Mouse (Mus musculus) embryo, embryonic 9.5 days (tissue): ENCODE data around the gene Psat1.

ENCODE experiments used
- DNase-seq: peaks from one replicate; pipeline ENCODE4 v3.0.0-alpha.2; 2017; ENCODE audit errors: extremely low spot score

The Psat1 gene

DNA sequence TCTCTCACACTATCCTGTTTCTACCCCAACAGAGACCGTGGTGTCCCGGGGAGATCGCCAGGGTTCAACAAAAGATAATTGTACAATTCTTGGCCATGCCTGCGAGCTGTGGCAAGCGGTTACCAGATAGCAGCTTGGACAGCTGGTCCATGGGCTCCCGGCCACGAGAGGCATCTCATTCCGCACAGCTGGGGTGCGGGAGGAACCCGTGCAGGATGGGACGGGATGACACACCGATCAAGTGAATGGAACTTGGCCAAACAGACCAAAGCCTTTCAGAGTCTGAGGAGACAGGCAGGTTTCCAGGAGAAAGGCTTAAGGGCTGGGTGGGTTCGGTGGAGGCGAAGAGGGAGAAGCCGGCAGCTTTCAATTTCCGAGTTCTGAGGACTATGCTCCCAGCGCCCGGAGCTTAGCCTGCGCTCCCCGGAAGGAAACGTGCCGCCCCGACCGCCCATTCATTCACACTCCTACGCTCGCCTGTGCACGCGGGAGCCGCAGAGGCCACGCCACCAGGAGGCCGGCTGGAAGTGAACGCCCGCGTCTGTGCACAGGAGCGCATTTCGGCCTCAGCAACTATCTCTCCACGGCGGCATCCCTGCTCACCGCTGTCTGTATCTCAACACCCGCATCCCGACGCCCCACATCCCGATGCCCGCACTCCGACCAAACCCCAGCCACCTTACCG, 22.8 kb downstream of the Psat1 start:
- DNase-seq: peak; percentile 56

DNA sequence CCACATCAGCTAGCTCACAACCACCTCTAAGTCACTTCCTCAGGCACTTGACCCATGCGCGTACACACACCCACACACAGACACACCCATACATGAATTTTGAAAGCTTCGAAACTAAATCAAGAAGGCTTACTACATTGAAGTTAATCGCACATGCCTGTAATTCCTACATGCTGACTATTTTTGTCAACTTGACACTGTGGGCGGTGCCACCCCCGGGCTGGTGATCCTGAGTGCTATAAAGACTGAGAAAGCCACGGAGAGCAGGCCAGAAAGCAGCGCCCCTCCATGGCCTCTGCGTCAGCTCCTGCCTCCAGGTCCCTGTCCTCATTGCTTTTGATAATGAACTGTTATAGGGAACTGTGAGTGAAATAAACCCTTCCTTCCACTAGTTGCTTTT, 23.7 kb downstream of the Psat1 start:
- DNase-seq: peak; percentile 27

GRCm38 (mm10) chr19:15919336-15919735, 27.8 kb downstream of the Psat1 start:
- DNase-seq: no peak

- no peak for DNase-seq
Measured at GRCm38 (mm10) chr19:15918111-15918510, 29.0 kb downstream of the Psat1 start.

GRCm38 (mm10) chr19:15913249-15913997, 33.7 kb downstream of the Psat1 start:
- DNase-seq: no peak

DNA sequence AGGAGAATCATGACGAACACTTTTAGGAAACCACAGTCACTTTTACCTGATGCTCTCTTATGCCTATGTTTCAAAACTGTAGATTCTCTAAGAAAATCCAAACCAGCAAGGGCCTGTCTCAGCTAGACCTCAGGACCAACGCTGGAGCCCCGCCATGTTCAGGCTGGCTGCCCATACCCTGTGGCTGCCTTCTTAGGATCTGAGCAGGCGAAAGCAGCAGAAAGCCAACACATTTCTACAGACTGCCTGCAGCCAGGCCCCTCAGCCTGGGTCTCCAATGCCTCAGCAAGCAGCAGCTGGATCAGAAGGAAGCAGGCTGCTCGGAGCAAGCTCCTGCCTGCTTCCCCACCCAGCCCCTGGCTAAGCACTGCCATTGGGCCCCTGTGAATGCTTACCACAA, 35.7 kb downstream of the Psat1 start:
- DNase-seq: no peak

DNA sequence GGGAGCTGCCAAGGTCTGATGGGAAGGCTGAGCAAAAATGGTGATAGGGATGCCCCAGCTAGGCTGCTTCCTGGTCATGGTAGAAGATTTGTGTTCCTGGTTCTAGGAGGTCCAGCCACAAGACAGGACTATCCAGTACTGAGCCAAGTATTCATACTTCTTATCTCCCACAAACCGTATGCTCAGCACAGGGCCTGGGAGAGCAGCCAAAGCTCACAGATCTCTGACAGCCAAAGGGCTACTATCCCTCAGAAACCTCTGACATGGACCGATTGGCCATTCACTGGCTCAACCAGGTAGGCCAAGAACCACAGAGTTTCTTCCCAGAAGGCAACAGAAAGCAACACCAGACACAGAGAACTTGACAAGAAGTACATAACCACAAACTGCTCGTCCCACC, 36.1 kb downstream of the Psat1 start:
- no peak for DNase-seq

- DNase-seq: no peak
Measured at GRCm38 (mm10) chr19:15910488-15910887, 36.6 kb downstream of the Psat1 start.

GRCm38 (mm10) chr19:15908016-15908415, 39.1 kb downstream of the Psat1 start:
- no peak for DNase-seq

DNA sequence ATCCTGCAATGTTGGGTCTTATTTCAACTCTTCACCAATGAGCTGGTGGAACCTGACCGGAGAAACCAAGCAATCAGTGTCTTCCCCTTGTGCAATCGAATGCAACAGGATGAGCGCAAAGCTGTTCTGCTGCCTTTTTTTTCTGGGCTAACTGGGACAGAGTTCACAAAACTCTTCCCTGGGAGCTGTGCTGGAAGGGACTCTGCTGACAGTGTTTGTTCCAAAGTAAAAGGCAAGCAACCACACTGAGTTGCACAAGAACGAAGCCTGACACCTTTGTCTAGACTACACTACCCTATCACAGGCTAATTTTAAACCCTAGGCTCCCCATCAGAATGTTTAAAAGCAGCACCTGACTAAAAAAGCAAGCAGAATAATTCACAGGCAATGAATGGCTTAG, 42.4 kb downstream of the Psat1 start:
- no peak for DNase-seq

DNA sequence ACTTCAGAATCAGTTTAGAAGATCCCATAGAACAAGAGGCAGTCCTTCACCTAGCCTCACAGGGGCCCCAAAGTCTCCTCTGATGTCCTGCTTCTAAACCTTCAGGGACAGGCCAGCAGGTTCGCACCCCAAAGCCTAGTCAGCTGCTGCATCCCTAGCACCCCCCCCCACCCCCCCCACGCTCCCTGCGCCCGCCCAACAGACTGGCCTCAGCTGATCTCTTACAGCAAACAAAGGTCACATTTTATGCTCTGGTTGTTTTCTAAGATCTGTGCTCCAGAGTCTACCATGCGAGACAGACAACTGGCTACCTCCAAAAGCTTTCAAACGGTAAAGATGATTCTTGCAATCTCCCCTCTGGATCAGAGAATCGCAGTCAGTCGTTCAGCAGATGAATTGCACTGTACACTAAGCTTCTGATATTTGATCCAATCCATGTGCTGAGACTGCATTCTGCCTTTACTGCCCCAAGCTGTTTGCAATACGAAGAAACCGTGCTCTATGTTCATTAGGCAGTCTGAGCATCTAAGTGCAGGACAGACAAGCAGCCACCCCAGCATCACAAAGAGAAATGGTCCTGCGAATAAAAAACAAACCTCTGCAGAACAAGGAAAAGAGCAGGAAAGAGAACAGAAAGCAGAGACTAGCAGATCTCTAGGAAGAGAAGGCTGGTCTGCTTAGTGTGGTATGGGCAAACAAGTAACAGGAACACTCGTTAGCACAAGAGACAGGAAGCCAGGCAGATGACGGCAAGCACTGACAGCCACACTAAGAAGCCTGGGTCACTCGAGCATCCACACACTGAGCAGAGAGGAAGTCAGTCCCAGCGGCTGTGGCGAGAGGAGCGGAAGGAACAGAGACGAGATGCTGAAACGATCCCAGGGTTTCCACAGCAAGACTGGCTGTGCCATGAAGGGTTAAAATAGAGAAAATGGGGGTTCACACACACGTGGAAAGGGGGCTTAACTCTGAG, 43.3 kb downstream of the Psat1 start:
- no peak for DNase-seq

DNA sequence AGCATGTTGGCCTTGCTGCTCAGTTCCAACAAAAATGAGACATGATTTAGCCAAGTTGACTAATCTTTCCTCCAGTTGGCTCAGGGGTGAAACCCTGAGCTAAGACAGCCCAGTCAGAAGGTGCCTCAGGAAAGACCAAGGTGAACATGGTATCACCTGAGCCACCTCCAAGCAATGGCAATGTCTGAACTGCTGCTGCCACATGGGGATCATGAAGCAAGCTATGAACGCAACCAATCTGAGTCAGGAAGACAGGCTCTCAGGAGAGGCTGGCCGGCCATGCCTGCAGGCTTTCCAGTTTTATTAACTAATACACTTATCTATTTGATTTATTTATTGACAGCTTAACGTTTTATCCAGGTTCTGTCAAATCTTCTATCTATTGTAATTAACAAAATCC, 51.5 kb downstream of the Psat1 start:
- DNase-seq: no peak

GRCm38 (mm10) chr19:15892146-15892545, 55.0 kb downstream of the Psat1 start:
- no peak for DNase-seq

DNA sequence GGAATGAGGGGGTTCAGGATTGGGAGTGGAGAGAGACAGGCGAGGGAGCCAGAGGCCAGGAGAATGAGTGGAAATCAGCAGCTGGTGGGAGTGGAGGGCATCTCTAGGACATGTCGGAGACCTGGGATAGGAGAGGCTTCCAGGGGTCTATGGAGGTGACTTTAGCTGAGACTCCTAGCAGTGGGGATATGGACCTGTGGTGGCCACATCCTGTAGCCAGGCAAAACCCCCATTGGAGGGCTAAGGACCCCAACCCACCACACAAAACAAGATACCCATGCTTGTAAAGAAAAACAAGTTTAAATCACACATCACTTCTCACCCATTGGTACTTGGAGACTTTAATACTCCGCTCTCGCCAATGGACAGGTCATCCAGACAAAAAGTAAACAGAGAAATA, 58.7 kb downstream of the Psat1 start:
- no peak for DNase-seq

- DNase-seq: no peak
Measured at GRCm38 (mm10) chr19:15882705-15883426, 64.3 kb downstream of the Psat1 start.

DNA sequence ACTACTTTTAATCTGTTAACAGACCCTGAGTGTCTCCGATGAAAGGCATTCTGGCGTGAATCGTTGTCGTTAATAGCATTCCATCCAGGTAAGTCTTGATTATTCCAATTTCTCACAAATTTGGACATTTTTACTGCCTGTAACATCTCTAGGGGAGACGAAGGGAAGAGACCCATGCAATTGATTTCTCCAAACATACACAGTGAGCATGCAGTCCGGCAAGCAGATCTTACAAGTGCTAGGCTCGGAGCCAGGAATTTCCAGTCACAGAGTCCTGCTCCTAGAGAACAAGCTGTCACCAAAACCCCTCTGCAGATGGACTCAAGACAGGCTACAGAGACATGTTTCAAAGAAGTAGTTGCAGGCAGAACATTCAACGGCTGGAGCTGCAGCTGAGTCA, 66.4 kb downstream of the Psat1 start:
- DNase-seq: no peak

- no peak for DNase-seq
Measured at GRCm38 (mm10) chr19:15879271-15879670, 67.9 kb downstream of the Psat1 start.

GRCm38 (mm10) chr19:15868865-15869698, 78.1 kb downstream of the Psat1 start:
- peak; percentile 27 for DNase-seq

- DNase-seq: no peak
Measured at GRCm38 (mm10) chr19:15866851-15867250, 80.3 kb downstream of the Psat1 start.

- DNase-seq: peak; percentile 64
Measured at GRCm38 (mm10) chr19:15866126-15866525, 81.0 kb downstream of the Psat1 start.

- no peak for DNase-seq
Measured at GRCm38 (mm10) chr19:15865431-15865830, 81.7 kb downstream of the Psat1 start.
